Mouse (Mus musculus) hematopoietic stem cell, adult 5-6 weeks (primary cell): ENCODE data around the gene Eif4ebp2. TPM values are rescaled to one million over a fixed set of nuclear protein-coding genes. Genes with fewer than 3 reads are reported as not detected.
A peak's percentile ranks its signal among the peaks of the same experiment; 100 is the strongest.
"Not testable (repeated sequence)": the region's sequence is repeated elsewhere in the genome, so short reads cannot be mapped to it uniquely, and the experiment has no call there.

Source experiments
- ATAC-seq, 2 experiments: fragments of 125-278 bp in 1 of 2; replicated peaks in 1 of 2; 2 replicates each; pipeline ENCODE4 v1.8.0; 2016 to 2017; ENCODE audit warnings: inconsistent platforms in 2 of 2, mild to moderate bottlenecking in 2 of 2, moderate number of reproducible peaks in 2 of 2, low read depth in 1 of 2, moderate TSS enrichment in 1 of 2; ENCODE audit not compliant: low FRiP score in 2 of 2, poor library complexity in 2 of 2, severe bottlenecking in 2 of 2, insufficient read depth in 1 of 2, low TSS enrichment in 1 of 2
- total RNA-seq: library from RNA; stranded (forward); fragments of 172-1452, 232-1000 nt; gene quantifications from 2 replicates; pipeline ENCODE4 v1.2.3, GENCODE M21; 2017

The Eif4ebp2 gene
- total RNA-seq, 1 experiment from 2014 or later, result 12.8 TPM

DNA sequence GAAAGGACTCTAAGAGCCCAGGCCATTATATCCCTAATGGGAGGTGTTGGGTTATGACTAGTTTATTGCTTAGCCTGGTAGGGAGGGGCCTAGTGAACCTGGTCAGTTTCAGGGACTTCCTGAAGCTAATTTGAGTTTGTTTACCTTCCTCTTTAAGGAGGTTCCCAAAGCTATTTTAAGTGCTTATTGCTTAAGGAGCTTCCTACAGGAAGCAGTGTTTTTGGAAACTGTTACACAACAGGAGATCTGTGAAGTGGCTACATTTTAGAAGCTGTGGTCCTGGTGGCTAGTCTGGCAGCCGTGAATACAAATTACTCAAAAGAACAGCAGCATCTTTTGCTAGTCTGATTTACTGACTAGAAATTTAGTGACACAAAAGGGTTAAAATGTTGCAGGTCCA is 21.9 kb upstream of the Eif4ebp2 start:
- ATAC-seq, result no peak

GRCm38 (mm10) chr10:61473640-61474039 is 21.2 kb upstream of the Eif4ebp2 start:
- no peak for ATAC-seq

DNA sequence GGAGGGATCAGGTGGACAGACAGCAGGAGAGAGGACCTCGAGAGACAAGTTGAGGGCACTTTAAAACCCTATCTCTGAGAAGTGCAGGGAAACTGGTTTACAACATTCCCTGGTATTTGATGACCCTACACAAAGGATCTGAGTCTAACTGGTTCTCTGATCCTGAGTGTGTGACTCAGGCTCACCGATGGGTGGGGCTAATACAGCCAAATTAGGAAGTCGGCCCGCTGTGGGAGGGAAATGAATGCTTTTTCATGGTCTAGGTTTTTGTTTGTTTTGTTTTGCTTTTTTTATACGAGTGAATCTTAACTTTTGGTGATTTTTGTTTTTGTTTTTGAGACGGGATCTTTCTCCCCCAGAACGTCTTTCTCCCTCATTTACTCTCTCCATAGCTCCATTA is 16.4 kb upstream of the Eif4ebp2 start:
- no peak for ATAC-seq

GRCm38 (mm10) chr10:61466873-61467272 is 14.4 kb upstream of the Eif4ebp2 start:
- ATAC-seq, result peak; percentile 30 to 57; a peak in 2 of 4 replicates

DNA sequence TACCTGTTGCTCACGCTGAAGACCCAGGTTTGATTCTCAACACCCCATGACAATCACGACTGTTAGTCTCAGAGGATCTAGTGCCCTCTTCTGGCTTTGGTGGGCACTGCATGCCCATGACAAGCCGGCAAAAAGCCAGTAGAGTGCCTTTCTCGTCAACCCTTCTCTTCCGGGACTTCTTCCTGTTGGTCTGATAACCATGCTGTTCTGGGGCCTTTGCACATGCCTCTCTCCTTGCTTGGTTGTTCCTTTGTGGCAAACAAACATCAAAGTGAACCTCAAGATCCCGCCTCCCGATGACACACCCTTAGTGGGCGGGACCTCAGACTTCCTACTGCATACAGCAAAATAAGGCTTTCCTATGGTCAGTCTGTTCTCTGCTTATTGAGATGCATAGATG is 13.8 kb upstream of the Eif4ebp2 start:
- ATAC-seq, result 0 out of 4 replicates have a peak, but pooled peaks of 1 of the 2 experiments have one; percentile 9

GRCm38 (mm10) chr10:61465009-61465408 is 12.5 kb upstream of the Eif4ebp2 start:
- peak in 1 of 2 experiments; percentile 17; a peak in 1 of 4 replicates for ATAC-seq

- ATAC-seq, result no peak
These were observed 4.7 kb upstream of the Eif4ebp2 start for GRCm38 (mm10) chr10:61457182-61457581.

DNA sequence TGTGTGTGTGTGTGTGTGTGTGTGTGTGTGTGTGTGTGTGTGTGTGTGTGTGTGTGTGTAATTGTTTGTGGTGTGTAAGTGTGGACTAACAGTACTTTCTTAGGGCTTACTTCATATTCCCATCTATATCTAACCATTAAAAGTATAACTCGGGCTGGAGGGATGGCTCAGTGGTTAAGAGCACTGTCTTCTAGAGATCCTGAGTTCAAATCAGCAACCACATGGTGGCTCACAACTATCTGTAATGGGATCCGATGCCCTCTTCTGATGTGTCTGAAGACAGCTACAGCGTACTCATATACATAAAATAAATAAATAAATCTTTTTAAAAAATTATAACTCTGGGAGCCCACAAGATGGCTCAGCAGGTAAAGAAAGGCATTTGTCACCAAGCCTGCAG is 710 bp upstream of the Eif4ebp2 start:
- ATAC-seq, result not testable (repeated sequence)

- no peak for ATAC-seq
These were observed 387 bp downstream of the Eif4ebp2 start for GRCm38 (mm10) chr10:61451931-61452617.

DNA sequence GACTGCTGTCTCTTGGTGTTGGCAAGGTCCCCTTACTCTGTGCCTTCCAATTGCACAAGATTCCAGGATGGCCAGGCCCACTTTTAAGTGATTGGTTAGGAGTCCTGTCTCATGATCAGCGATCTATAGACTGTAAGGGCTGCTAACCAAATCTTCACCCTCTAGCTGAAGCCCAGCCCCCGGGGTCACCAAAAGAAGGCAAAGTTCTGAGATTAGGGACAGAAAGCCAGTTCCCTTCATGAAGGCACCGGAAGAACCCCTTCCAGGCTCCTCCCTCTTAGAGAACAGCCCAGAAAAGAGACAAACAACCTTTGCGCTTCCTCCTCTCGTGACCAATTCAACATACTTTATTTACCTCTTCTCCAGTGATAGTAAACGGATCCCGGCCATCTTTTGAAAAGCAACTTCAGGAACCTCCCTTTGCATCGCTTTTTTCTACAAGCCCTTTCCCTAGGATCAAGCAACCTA is 964 bp downstream of the Eif4ebp2 start:
- ATAC-seq, result peak; percentile 25 to 40; a peak in 3 of 4 replicates

GRCm38 (mm10) chr10:61448834-61449233 is 3.6 kb downstream of the Eif4ebp2 start:
- ATAC-seq, result no peak

GRCm38 (mm10) chr10:61447581-61448353 is 4.7 kb downstream of the Eif4ebp2 start:
- no peak for ATAC-seq

- ATAC-seq, result no peak
These were observed 7.4 kb downstream of the Eif4ebp2 start for GRCm38 (mm10) chr10:61445016-61445415.

GRCm38 (mm10) chr10:61443876-61444275 is 8.6 kb downstream of the Eif4ebp2 start:
- no peak for ATAC-seq

- no peak for ATAC-seq
These were observed 9.0 kb downstream of the Eif4ebp2 start for GRCm38 (mm10) chr10:61443456-61443855.

DNA sequence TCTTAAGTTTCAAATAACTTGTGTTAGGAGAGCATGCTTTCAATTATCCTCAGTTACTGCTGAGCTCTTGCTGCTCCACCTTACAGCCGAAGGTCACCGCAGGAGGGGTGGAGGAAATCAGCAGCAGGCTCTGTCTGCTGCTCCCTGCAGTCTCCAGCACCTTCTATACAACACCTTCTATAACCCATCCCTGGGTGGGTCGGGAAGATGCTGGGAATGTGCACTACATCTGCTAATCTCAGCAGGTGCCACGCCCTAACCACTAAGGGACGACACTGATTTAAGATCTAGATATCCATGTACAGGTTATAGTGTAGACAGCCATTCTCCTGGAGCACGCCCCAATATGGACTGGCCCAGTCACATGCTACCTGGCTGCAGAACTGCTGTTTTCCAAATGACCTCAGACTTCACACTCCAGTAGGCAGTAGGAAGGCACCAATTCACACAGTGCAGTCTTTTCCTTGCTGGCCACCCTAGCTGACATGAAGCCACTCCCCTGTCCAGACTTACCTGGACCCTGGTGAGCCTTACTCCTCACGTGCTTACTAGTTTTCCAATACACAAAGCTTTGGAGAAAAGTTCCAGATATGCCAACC is 12.2 kb downstream of the Eif4ebp2 start:
- no peak for ATAC-seq

DNA sequence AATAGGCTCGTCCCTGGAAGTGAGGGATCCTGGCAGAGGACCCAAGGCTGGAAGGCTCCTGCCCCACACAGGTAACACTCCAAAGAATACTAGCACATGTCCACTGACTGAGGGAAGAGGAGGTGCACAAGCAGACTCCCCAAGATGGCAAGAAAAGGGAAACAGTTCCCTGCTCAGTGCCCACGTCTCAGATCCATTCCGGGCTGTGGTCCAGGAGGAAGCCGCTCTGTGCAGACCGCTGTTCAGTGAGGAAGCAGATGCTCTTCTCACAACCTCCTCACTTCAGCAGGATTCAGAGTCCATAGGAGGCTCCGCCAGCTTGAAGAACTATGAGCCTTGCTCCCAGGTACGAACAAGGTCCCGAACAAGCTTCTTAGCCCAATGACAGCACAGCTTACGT is 21.1 kb downstream of the Eif4ebp2 start:
- no peak for ATAC-seq

DNA sequence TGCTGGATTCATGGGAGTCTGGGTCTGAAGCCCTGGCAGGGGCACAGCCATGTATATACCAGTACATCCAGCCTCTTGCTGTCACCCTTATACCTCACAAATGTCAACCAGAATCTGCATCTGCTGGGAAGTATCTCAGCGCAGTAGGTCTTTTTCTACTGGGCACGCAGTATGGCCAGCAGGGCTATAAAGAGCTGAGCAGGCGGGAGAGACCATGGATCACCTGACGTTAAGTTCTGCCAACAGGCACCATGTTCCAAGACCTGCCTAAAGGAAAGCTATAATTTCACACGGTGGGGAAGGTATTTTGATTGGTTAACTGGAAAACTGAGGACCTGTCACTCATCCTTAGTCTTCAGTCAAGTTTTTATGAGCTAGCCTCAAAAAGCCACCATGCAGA is 23.4 kb downstream of the Eif4ebp2 start:
- no peak for ATAC-seq
